Mouse (Mus musculus) heart, adult 2 months (tissue): ENCODE measurements around the gene Dhcr24.

Experiments
- CTCF ChIP-seq: fragments of 200-600 bp; IDR thresholded peaks from 2 replicates; pipeline ENCODE4 v1.8.1; 2022; ENCODE audit warnings: antibody characterized with exemption, mild to moderate bottlenecking, moderate library complexity
- EP300 ChIP-seq: fragments of 200-500 bp; IDR thresholded peaks from 2 replicates; pipeline ENCODE4 v1.6.1; 2011; ENCODE audit warnings: low read depth, low read length, control low read depth; ENCODE audit not compliant: insufficient read depth
- POLR2A ChIP-seq: fragments of 200-500 bp; IDR thresholded peaks from 2 replicates; pipeline ENCODE4 v1.6.1; 2011; ENCODE audit warnings: mild to moderate bottlenecking, low read depth, low read length, control low read depth; ENCODE audit not compliant: insufficient read depth

DNA sequence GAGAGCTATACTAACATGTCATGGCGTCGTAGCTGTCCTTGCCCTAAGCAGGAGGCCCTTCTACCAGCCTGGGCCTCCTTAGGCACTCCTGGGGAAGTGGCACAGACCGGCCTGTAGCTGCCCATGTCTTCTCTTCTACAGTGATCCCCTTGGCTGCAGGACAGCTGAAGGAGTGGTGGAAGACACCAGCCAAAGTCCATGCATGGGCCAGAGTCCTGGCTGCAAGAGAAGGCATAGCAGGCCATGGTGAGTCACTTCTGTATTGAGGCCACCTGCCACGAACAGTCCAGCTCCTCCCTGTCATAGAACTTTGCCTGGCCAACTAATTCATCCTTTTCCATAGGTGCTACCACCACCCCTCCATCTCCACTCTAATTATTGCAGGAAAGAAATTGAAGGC, 58.1 kb downstream of the Dhcr24 start:
- no peak for TF ChIP-seq CTCF
- no peak for TF ChIP-seq POLR2A
- TF ChIP-seq EP300 = no peak
